Mouse (Mus musculus): ENCODE data around the gene Hoxa3. TPM values are rescaled to one million over a fixed set of nuclear protein-coding genes. Genes with fewer than 3 reads are reported as not detected.

Hoxa3 gene
- total and polyA plus RNA-seq, 3 experiments: 0.08 to 0.38 (median 0.34) TPM

GRCm38 (mm10) chr6:52261751-52262462 is 48.8 kb upstream of the Hoxa3 start:
- no peak for TF ChIP-seq ELF1 (IDR thresholded peaks at IDR 0.05; ENCODE audit: low read depth, low read length)
- H3K9ac ChIP-seq (ENCODE audit: insufficient read depth, low read depth): no peak overlapping the region
- H3K9me3 ChIP-seq (replicated peaks; ENCODE audit: low read length): peaks cover 5% of the 10 kb centered on the region
- peak overlapping the region; percentile 16; the same call in 1 of the 2 replicates for H3K4me2 ChIP-seq (ENCODE audit: insufficient read depth, low read depth, poor library complexity, severe bottlenecking)
- no peaks in the 10 kb centered on the region for H3K79me2 ChIP-seq (replicated peaks; ENCODE audit: control insufficient read depth, extremely low read depth, insufficient read depth, poor library complexity, severe bottlenecking)
- H3K27me3 ChIP-seq (replicated peaks): peaks cover 23% of the 10 kb centered on the region
- dilution Hi-C loops (cut with MboI; ENCODE audit: extremely low pct_ligation_motif_present, extremely low pct_unique_long_range_greater_than_20kb, low sequenced_read_pairs): no loop called here
- H3K4me1 ChIP-seq (ENCODE audit: control insufficient read depth in 1 of 2, insufficient read depth in 2 of 2): no peaks in the 10 kb centered on the region
- H3K4me3 ChIP-seq (replicated peaks in 1 of 3; ENCODE audit: low read depth in 2 of 3, low read length in 2 of 3, poor library complexity in 1 of 3): no peak overlapping the region
- H3K36me3 ChIP-seq (replicated peaks in 1 of 2; ENCODE audit: control insufficient read depth in 1 of 2, insufficient read depth in 1 of 2, low read length in 1 of 2): no peaks in the 10 kb centered on the region
- in situ Hi-C loops (cut with MboI; ENCODE audit: low pct_ligation_motif_present, low pct_unique_long_range_greater_than_20kb, low sequenced_read_pairs): loop anchor here (10.0 to 25.0 kb wide), 2 partner anchors 573 to 650 kb away; no protein-coding TSS in a partner anchor
- no peak overlapping the region for H3K27ac ChIP-seq (ENCODE audit: insufficient read depth, low read depth)
- no peak for DNase-seq (ENCODE audit: extremely low read depth)

GRCm38 (mm10) chr6:52260654-52261575 is 47.8 kb upstream of the Hoxa3 start, which contains the start of gene Hoxa13:
Gene Hoxa13, minus strand, starts transcription at chr6:52260880.
- peak within 1 kb of the TSS in 2 of 3 experiments; percentile 50 to 52 for H3K4me3 ChIP-seq (replicated peaks in 1 of 3; ENCODE audit: low read depth in 2 of 3, low read length in 2 of 3, poor library complexity in 1 of 3)
- peaks cover 5% of the 10 kb centered on the region for H3K9me3 ChIP-seq (replicated peaks; ENCODE audit: low read length)

DNA sequence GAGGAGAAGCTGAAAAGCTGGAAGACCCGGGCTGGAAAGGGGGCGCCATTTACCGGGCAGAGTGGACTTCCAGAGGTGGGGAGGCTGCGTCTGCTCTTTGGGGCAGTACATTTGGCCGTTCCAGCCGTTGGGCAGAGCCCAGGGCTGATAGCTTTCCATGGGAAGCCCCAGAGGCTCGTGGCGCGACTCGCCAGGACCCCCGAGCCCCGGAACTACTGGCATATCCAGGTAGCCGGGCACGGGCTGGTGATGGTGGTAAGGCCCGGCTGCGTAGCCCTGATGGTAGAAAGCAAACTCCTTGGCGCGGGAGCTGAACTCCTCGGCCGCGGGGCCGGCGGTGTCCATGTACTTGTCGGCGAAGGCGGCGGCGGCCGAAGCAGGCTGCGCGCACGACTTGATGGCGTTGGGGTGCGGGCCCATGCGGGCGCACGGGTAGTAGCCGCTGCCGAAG is 46.7 kb upstream of the Hoxa3 start:
- dilution Hi-C loops (cut with MboI; ENCODE audit: extremely low pct_ligation_motif_present, extremely low pct_unique_long_range_greater_than_20kb, low sequenced_read_pairs) (no loop called here), in situ Hi-C loops (cut with MboI; ENCODE audit: low pct_ligation_motif_present, low pct_unique_long_range_greater_than_20kb, low sequenced_read_pairs) (loop anchor here (10.0 to 25.0 kb wide), 2 partner anchors 575 to 652 kb away; no protein-coding TSS in a partner anchor)
- TF ChIP-seq CTCF (conservative IDR thresholded peaks at IDR 0.05 in 1 of 2, IDR thresholded peaks at IDR 0.05 in 1 of 2; ENCODE audit: low read depth in 2 of 2, low read length in 2 of 2) (no peak), RCOR1 (conservative IDR thresholded peaks at IDR 0.05; ENCODE audit: low read depth, low read length) (no peak), USF1 (IDR thresholded peaks at IDR 0.05; ENCODE audit: low read depth, low read length) (no peak), MXI1 (IDR thresholded peaks at IDR 0.05; ENCODE audit: low read depth, low read length) (no peak), ZMIZ1 (IDR thresholded peaks at IDR 0.05; ENCODE audit: low read depth, low read length) (no peak), TBP (conservative IDR thresholded peaks at IDR 0.05; ENCODE audit: low read depth, low read length) (no peak), E2F4 (IDR thresholded peaks at IDR 0.05; ENCODE audit: insufficient replicate concordance, low read depth, low read length) (no peak), MAX (IDR thresholded peaks at IDR 0.05; ENCODE audit: low read length) (no peak), JUND (conservative IDR thresholded peaks at IDR 0.05; ENCODE audit: low read depth, low read length) (no peak), KAT2A (IDR thresholded peaks at IDR 0.05; ENCODE audit: insufficient replicate concordance, low read length) (no peak), ZKSCAN1 (IDR thresholded peaks at IDR 0.05; ENCODE audit: borderline replicate concordance, low read depth, low read length) (no peak), PAX5 (IDR thresholded peaks at IDR 0.05; ENCODE audit: low read length) (no peak), MEF2A (IDR thresholded peaks at IDR 0.05; ENCODE audit: borderline replicate concordance, low read depth, low read length) (no peak), JUN (IDR thresholded peaks at IDR 0.05; ENCODE audit: insufficient read depth, low read depth, low read length) (no peak), ZC3H11A (IDR thresholded peaks at IDR 0.05; ENCODE audit: low read depth, low read length) (no peak), POLR2AphosphoS2 (IDR thresholded peaks at IDR 0.05; ENCODE audit: low read depth, low read length) (no peak)

More at GRCm38 (mm10) chr6:52260654-52261575, 47.8 kb upstream of the Hoxa3 start, which contains the start of gene Hoxa13:
- Histone ChIP-seq H3K36me3 (replicated peaks in 1 of 2; ENCODE audit: control insufficient read depth in 1 of 2, insufficient read depth in 1 of 2, low read length in 1 of 2) (no peaks in the 10 kb centered on the region), H3K9ac (ENCODE audit: insufficient read depth, low read depth) (peak within 1 kb of the TSS; percentile 36; the same call in 1 of the 2 replicates), H3K4me1 (ENCODE audit: control insufficient read depth in 1 of 2, insufficient read depth in 2 of 2) (no peaks in the 10 kb centered on the region), H3K27ac (ENCODE audit: insufficient read depth, low read depth) (no peak within 1 kb of the TSS), H3K79me2 (replicated peaks; ENCODE audit: control insufficient read depth, extremely low read depth, insufficient read depth, poor library complexity, severe bottlenecking) (no peaks in the 10 kb centered on the region), H3K27me3 (replicated peaks) (peaks cover 23% of the 10 kb centered on the region), H3K4me2 (ENCODE audit: insufficient read depth, low read depth, poor library complexity, severe bottlenecking) (peak within 1 kb of the TSS; percentile 64)
- TF ChIP-seq ZNF384 (IDR thresholded peaks at IDR 0.05; ENCODE audit: low read depth, low read length) (no peak), POLR2A (IDR thresholded peaks at IDR 0.05; ENCODE audit: low read depth, low read length) (peak; percentile 23; the same call in 1 of the 2 replicates), MYC (IDR thresholded peaks at IDR 0.05; ENCODE audit: low read depth, low read length) (no peak)
- DNase-seq (ENCODE audit: extremely low read depth): peak; percentile 21
- dilution Hi-C loops (cut with MboI; ENCODE audit: extremely low pct_ligation_motif_present, extremely low pct_unique_long_range_greater_than_20kb, low sequenced_read_pairs): no loop called here
- in situ Hi-C loops (cut with MboI; ENCODE audit: low pct_ligation_motif_present, low pct_unique_long_range_greater_than_20kb, low sequenced_read_pairs): loop anchor here (10.0 to 25.0 kb wide), 2 partner anchors 574 to 651 kb away; no protein-coding TSS in a partner anchor

More for the DNA sequence above, 46.7 kb upstream of the Hoxa3 start:
- Histone ChIP-seq H3K4me2 (ENCODE audit: insufficient read depth, low read depth, poor library complexity, severe bottlenecking) (peak overlapping the region; percentile 12; the same call in 1 of the 2 replicates), H3K4me1 (ENCODE audit: control insufficient read depth in 1 of 2, insufficient read depth in 2 of 2) (no peaks in the 10 kb centered on the region), H3K9me3 (replicated peaks; ENCODE audit: low read length) (peaks cover 5% of the 10 kb centered on the region), H3K27ac (ENCODE audit: insufficient read depth, low read depth) (no peak overlapping the region), H3K9ac (ENCODE audit: insufficient read depth, low read depth) (no peak overlapping the region), H3K27me3 (replicated peaks) (peaks cover 23% of the 10 kb centered on the region), H3K4me3 (replicated peaks in 1 of 3; ENCODE audit: low read depth in 2 of 3, low read length in 2 of 3, poor library complexity in 1 of 3) (peak overlapping the region in 1 of 3 experiments; percentile 25), H3K36me3 (replicated peaks in 1 of 2; ENCODE audit: control insufficient read depth in 1 of 2, insufficient read depth in 1 of 2, low read length in 1 of 2) (no peaks in the 10 kb centered on the region), H3K79me2 (replicated peaks; ENCODE audit: control insufficient read depth, extremely low read depth, insufficient read depth, poor library complexity, severe bottlenecking) (no peaks in the 10 kb centered on the region)
- DNase-seq (ENCODE audit: extremely low read depth): no peak

Measured in CH12.LX (cell line).